Mouse (Mus musculus) C2C12 (cell line): ENCODE measurements at regions not wholly inside any gene's neighbourhood (a gene's known extent, or its start where the extent isn't known, plus 50 kb on each side); places are given as distances from the start of the nearest gene placed in this dataset.
"Not testable (repeated sequence)": the region's sequence is repeated elsewhere in the genome, so short reads cannot be mapped to it uniquely, and the experiment has no call there.

Experiments used
- H3K27me3 ChIP-seq: one replicate; pipeline ENCODE4 v1.6.1; 2011; ENCODE audit not compliant: control insufficient read depth, insufficient read depth, insufficient read length
- H3K36me3 ChIP-seq: one replicate; pipeline ENCODE4 v1.6.1; 2011; ENCODE audit not compliant: control insufficient read depth, insufficient read depth
- H3K4me3 ChIP-seq: one replicate; pipeline ENCODE4 v1.5.1; 2011; ENCODE audit warnings: mild to moderate bottlenecking, control low read depth; ENCODE audit not compliant: poor library complexity, insufficient read depth, severe bottlenecking
- H3K79me2 ChIP-seq: one replicate; pipeline ENCODE4 v1.6.1; 2011; ENCODE audit not compliant: control insufficient read depth, insufficient read depth
- H3K79me3 ChIP-seq: one replicate; pipeline ENCODE4 v1.6.1; 2011; ENCODE audit warnings: low read depth, control low read depth
- H3ac ChIP-seq: one replicate; pipeline ENCODE3; 2011; ENCODE audit warnings: low read depth; ENCODE audit not compliant: control insufficient read depth, insufficient read length
- CEBPB ChIP-seq: IDR thresholded peaks from one replicate; pipeline ENCODE4 v1.6.1; 2011; ENCODE audit warnings: low read depth, mild to moderate bottlenecking, control low read depth, moderate library complexity
- CTCF ChIP-seq: IDR thresholded peaks from one replicate; pipeline ENCODE4 v1.5.1; 2011; ENCODE audit not compliant: control insufficient read depth, insufficient read depth, insufficient read length
- FOSL1 ChIP-seq: IDR thresholded peaks from one replicate; pipeline ENCODE4 v1.8.0; 2011; ENCODE audit warnings: mild to moderate bottlenecking, low read length; ENCODE audit not compliant: poor library complexity, insufficient read depth, severe bottlenecking
- MAX ChIP-seq: IDR thresholded peaks from one replicate; pipeline ENCODE4 v1.6.1; 2011; ENCODE audit warnings: mild to moderate bottlenecking, control low read depth
- MYOD1 ChIP-seq: IDR thresholded peaks from one replicate; pipeline ENCODE4 v1.6.1; 2011; ENCODE audit warnings: low read depth; ENCODE audit not compliant: control insufficient read depth, insufficient read length
- MYOG ChIP-seq: IDR thresholded peaks from one replicate; pipeline ENCODE4 v1.6.1; 2011; ENCODE audit not compliant: control insufficient read depth, insufficient read length; ENCODE audit errors: extremely low read depth
- USF1 ChIP-seq: IDR thresholded peaks from one replicate; pipeline ENCODE4 v1.6.1; 2011; ENCODE audit warnings: low read depth, mild to moderate bottlenecking, control low read depth, moderate library complexity

- no peak overlapping the region for H3ac ChIP-seq
- no peak for TF ChIP-seq MAX
- no peak for TF ChIP-seq CEBPB
- TF ChIP-seq CTCF: no peak
- TF ChIP-seq USF1: no peak
- no peak overlapping the region for H3K4me3 ChIP-seq
- H3K79me2 ChIP-seq: no peaks in the 10 kb centered on the region
- no peaks in the 10 kb centered on the region for H3K79me3 ChIP-seq
- no peaks in the 10 kb centered on the region for H3K36me3 ChIP-seq
- no peaks in the 10 kb centered on the region for H3K27me3 ChIP-seq
Measured at GRCm38 (mm10) chr1:51411726-51412125, 66.5 kb downstream of the Nabp1 start.

- Histone ChIP-seq H3K4me3 (no peak overlapping the region), H3K27me3 (no peaks in the 10 kb centered on the region), H3K79me3 (no peaks in the 10 kb centered on the region), H3K36me3 (no peaks in the 10 kb centered on the region), H3ac (no peak overlapping the region), H3K79me2 (no peaks in the 10 kb centered on the region)
- TF ChIP-seq USF1 (no peak), FOSL1 (no peak), MYOG (no peak), MYOD1 (no peak), CEBPB (no peak), CTCF (no peak), MAX (no peak)
Measured at GRCm38 (mm10) chr1:51403632-51404031, 74.6 kb downstream of the Nabp1 start.

GRCm38 (mm10) chr1:51402533-51402925 lies 75.7 kb downstream of the Nabp1 start:
- no peaks in the 10 kb centered on the region for H3K79me3 ChIP-seq
- TF ChIP-seq MYOG: no peak
- TF ChIP-seq MAX: no peak
- no peak for TF ChIP-seq CTCF
- no peak for TF ChIP-seq MYOD1
- no peaks in the 10 kb centered on the region for H3K27me3 ChIP-seq
- no peaks in the 10 kb centered on the region for H3K36me3 ChIP-seq
- no peak overlapping the region for H3K4me3 ChIP-seq
- no peaks in the 10 kb centered on the region for H3K79me2 ChIP-seq
- H3ac ChIP-seq: no peak overlapping the region

- Histone ChIP-seq H3K36me3 (no peaks in the 10 kb centered on the region), H3K27me3 (no peaks in the 10 kb centered on the region), H3K79me2 (no peaks in the 10 kb centered on the region), H3K4me3 (no peak overlapping the region), H3K79me3 (no peaks in the 10 kb centered on the region), H3ac (no peak overlapping the region)
- TF ChIP-seq MYOG: no peak
- TF ChIP-seq CEBPB: no peak
- no peak for TF ChIP-seq MYOD1
- no peak for TF ChIP-seq CTCF
- no peak for TF ChIP-seq USF1
- no peak for TF ChIP-seq MAX
- TF ChIP-seq FOSL1: no peak
Measured at GRCm38 (mm10) chr1:51401846-51402532, 76.2 kb downstream of the Nabp1 start.

- not testable (repeated sequence) for H3K27me3 ChIP-seq, H3K4me3 ChIP-seq, H3K79me3 ChIP-seq, H3ac ChIP-seq, H3K36me3 ChIP-seq, H3K79me2 ChIP-seq
Measured at GRCm38 (mm10) chr1:51400541-51400940, 77.7 kb downstream of the Nabp1 start.

- no peaks in the 10 kb centered on the region for H3K79me3 ChIP-seq
- no peaks in the 10 kb centered on the region for H3K36me3 ChIP-seq
- peak; percentile 72 for TF ChIP-seq MYOD1
- no peak for TF ChIP-seq MYOG
- TF ChIP-seq MAX: no peak
- no peak for TF ChIP-seq CEBPB
- TF ChIP-seq FOSL1: no peak
- no peak for TF ChIP-seq CTCF
- no peak for TF ChIP-seq USF1
- H3K79me2 ChIP-seq: no peaks in the 10 kb centered on the region
- no peak overlapping the region for H3ac ChIP-seq
- H3K27me3 ChIP-seq: no peaks in the 10 kb centered on the region
- H3K4me3 ChIP-seq: no peak overlapping the region
Measured at GRCm38 (mm10) chr1:51386874-51387273, 91.4 kb downstream of the Nabp1 start.
